Mouse (Mus musculus): Measurements from ENCODE around the gene Tgfbr3l. TPM values are rescaled to one million over a fixed set of nuclear protein-coding genes. Genes with fewer than 3 reads are reported as not detected.
"Not testable (repeated sequence)": the region's sequence is repeated elsewhere in the genome, so short reads cannot be mapped to it uniquely, and the experiment has no call there.

Gene Tgfbr3l
- polyA plus RNA-seq, 1 experiment from 2014 or later, result 4.6 TPM

DNA sequence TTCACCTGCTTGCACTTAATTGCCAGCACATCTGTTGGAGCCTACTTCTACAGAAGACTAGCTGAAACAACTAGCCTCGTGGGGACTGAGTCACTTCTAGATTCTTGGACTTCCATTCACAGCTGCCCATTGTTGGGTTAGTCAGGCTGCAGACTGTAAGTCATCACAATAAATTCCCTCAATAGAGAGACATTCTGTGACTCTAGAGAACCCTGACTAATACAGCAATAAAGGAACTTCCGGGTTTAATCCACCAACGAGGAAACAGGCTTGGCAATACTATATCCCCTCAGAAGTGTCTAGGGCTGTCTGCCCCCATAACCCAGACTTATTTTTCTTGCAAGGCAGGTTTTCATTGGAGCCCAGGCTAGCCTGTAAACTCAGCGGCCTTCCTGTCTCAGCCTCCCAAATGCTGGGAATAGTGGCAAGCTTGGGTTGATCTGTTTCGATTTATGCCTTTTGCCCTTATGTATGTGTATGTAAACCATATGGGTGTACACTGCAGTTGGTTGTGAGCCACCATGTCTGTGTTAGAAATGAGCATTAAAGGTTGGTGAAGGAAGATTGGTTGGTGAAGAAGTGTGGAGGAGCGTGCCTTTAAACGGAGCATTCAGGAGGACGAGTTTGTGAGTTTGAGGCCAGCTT is 4.2 kb downstream of the Tgfbr3l start:
- no peak for ATAC-seq
- ChIA-PET CTCF (interaction anchor here (1.1 to 5.0 kb wide), 6 partner anchors 10 to 112 kb away, joined by 3 to 37 read pairs (median 5); partner anchors contain the start of genes Gm49320, Map2k7 and Timm44), POLR2A (interaction anchor here (0.8 to 1.3 kb wide), 2 partner anchors 13 to 58 kb away, joined by 3 read pairs; partner anchors contain the start of gene Gm49320)

DNA sequence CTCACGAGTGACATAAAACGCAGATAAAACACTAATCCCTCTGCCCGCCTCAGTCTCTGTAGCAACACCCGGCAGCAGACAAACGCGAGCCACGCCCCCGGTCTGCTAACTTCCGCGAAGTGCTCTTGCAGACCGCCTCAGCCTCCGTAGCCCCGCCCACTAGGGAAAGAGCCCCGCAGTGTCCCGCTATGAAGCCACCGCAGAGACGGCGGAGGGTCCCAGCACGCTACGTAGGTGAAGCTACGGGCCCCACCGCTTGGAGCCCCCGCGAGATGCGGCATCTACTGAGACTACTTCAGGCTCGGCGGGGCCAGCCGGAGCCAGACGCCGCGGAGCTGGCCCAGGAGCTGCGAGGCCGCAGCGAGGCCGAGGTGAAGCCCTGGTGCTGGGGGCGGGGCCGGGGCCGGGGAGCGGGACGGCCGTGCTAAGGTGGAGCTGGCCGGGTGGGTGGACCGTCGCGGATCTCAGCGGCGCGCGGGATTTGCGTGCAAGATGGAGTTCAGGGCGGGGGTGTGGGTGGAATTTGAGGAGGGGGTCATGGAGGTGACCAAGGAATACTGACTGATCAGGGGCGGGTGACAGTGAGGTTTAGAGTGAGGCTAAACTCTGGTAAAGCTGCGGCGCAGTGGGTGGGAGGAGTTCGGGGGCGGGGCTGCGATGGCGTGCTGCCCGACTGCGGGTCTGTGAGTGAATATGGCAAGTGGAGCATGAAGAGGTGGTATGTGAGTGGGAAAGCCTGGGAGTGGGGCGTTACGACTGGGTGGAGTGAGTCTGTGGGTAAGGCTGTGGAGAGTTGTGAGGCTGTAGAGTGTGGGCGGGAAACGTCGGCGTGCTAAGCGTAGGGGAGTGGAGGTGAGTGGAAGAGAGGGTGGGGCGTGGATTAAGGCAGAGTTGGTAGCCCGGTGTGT is 5.2 kb downstream of the Tgfbr3l start, which contains the start of gene Snapc2:
TSS of gene Snapc2 (plus strand) at position 147 of the 908 bp plus-strand sequence.
- CTCF ChIA-PET, result interaction anchor here (0.7 to 2.7 kb wide), 15 partner anchors 11 to 119 kb away, joined by 3 to 19 read pairs (median 4); partner anchors contain the start of genes Gm49320, Map2k7 and Timm44
- no peaks in the 10 kb centered on the region for H3K27me3 ChIP-seq
- POLR2A ChIA-PET, result interaction anchor here (1.3 kb wide), 1 partner anchor 59 kb away, joined by 3 read pairs; no protein-coding TSS in a partner anchor
- ATAC-seq (peak; percentile 75), DNase-seq (ENCODE audit: low read depth, low spot score) (no peak)
- TF ChIP-seq CTCF (IDR thresholded peaks at IDR 0.05), result no peak
- in situ Hi-C loops (cut with MboI; ENCODE audit: low pct_unique_long_range_greater_than_20kb), result loop anchor here (5.0 kb wide), 1 partner anchor 119 kb away; no protein-coding TSS in a partner anchor

More for the DNA sequence above, 4.2 kb downstream of the Tgfbr3l start:
- H3K27me3 ChIP-seq, result no peaks in the 10 kb centered on the region
- DNase-seq (ENCODE audit: low read depth, low spot score), result no peak
- no peak for TF ChIP-seq CTCF (IDR thresholded peaks at IDR 0.05)
- in situ Hi-C loops (cut with MboI; ENCODE audit: low pct_unique_long_range_greater_than_20kb), result loop anchor here (5.0 kb wide), 1 partner anchor 120 kb away; no protein-coding TSS in a partner anchor

DNA sequence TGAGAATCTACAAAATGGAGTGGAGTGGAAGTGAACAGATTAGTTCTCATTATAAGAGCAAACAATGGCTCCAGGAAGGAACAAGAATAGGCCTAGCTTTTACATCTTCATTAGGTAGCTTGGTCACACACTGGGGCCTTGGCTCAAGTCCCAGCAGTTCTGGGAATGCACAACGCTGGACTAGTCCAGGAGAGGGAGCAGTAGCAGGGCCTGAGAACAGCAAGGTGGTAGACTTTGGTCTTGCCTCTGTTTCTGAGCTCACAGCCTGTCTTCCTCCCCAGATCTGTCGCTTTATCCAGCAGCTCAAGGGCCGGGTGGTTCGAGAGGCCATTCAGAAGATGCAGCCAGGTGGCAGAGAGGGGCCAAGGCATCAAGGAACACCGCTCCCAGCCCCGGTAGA is 6.0 kb downstream of the Tgfbr3l start:
- peak; percentile 51 for ATAC-seq
- ChIA-PET CTCF (interaction anchor here (0.7 to 2.7 kb wide), 14 partner anchors 12 to 118 kb away, joined by 3 to 19 read pairs (median 4); partner anchors contain the start of genes Gm49320, Map2k7 and Timm44), POLR2A (no interaction called here)
- no peaks in the 10 kb centered on the region for H3K27me3 ChIP-seq
- DNase-seq (ENCODE audit: low read depth, low spot score), result no peak
- in situ Hi-C loops (cut with MboI; ENCODE audit: low pct_unique_long_range_greater_than_20kb), result loop anchor here (5.0 kb wide), 1 partner anchor 118 kb away; no protein-coding TSS in a partner anchor
- no peak for TF ChIP-seq CTCF (IDR thresholded peaks at IDR 0.05)

DNA sequence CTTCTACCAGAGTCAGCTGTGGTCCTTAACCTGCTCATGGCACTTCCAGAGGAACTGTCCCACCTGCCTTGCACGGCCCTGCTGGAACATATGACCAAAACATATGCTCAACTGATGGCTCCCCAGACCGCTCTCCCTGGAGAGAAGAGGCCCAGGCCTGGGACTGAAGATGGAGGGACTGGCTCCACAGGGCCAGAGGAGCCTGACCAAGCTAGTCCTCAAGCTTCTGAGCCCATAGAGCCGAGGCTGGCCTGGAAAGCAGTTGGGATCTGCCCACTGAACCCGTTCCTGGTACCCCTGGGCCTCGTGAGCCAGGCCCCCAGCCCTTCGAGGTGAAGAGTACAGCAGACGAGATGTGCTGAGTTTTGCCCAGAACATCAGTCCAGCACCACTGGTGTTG is 7.5 kb downstream of the Tgfbr3l start:
- in situ Hi-C loops (cut with MboI; ENCODE audit: low pct_unique_long_range_greater_than_20kb); DNase-seq (ENCODE audit: low read depth, low spot score); H3K27me3 ChIP-seq; ATAC-seq; POLR2A ChIA-PET: not testable (repeated sequence)
- CTCF ChIA-PET, result interaction anchor here (0.8 to 1.5 kb wide), 3 partner anchors 13 to 114 kb away, joined by 3 to 5 read pairs (median 3); no protein-coding TSS in a partner anchor

DNA sequence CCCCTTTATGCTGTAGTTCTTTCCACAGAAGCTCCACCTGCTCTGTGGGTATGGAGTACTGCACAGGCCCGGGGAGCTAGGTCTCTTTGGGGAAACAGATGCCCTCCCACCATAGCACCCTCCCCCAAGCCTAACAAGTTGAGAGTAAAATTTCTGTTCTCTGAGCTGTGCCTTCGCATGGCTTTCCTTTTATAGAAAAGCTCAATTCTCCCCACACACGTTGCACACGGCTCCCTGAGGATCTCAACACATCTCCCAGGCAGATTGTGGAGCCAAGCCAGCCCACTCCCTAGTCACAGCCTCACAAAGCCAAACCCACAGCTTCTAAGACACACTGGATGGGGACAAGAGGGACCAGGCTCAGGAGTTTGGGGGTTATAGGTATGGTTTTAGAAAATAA is 8.9 kb downstream of the Tgfbr3l start:
- TF ChIP-seq CTCF (IDR thresholded peaks at IDR 0.05), result no peak
- in situ Hi-C loops (cut with MboI; ENCODE audit: low pct_unique_long_range_greater_than_20kb), result no loop called here
- POLR2A ChIA-PET, result interaction anchor here (1.1 to 1.2 kb wide), 2 partner anchors 17 to 65 kb away, joined by 3 read pairs; no protein-coding TSS in a partner anchor
- no peak for ATAC-seq
- no peak for DNase-seq (ENCODE audit: low read depth, low spot score)
- CTCF ChIA-PET, result interaction anchor here (1.0 to 3.3 kb wide), 8 partner anchors 13 to 117 kb away, joined by 3 to 13 read pairs (median 7); no protein-coding TSS in a partner anchor
- no peaks in the 10 kb centered on the region for H3K27me3 ChIP-seq

DNA sequence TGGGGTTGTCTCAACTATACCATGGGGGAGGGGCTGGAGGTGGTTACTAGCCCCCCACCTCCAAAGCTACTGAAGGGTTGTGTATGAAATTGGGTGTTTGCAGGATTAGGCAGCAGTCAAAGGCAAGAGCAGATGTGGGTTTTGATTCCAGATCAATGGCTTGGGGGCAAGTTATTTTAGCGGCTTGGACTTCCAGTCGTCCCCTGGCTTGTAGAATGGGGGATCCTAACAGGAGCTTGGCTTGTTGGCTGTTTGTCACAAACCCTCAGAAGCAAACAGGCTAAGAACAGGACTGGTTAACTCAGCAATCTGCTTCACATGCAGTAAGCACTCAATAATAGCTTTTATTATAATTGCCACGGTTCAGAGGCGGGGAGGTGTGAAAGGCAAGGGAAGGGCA is 9.3 kb downstream of the Tgfbr3l start:
- in situ Hi-C loops (cut with MboI; ENCODE audit: low pct_unique_long_range_greater_than_20kb), result no loop called here
- no peak for TF ChIP-seq CTCF (IDR thresholded peaks at IDR 0.05)
- DNase-seq (ENCODE audit: low read depth, low spot score), result no peak
- ATAC-seq, result no peak
- ChIA-PET POLR2A (interaction anchor here (1.1 kb wide), 2 partner anchors 18 kb away, joined by 3 read pairs; partner anchors contain the start of gene Timm44), CTCF (interaction anchor here (1.0 to 4.1 kb wide), 11 partner anchors 13 to 118 kb away, joined by 3 to 17 read pairs (median 7); no protein-coding TSS in a partner anchor)
- no peaks in the 10 kb centered on the region for H3K27me3 ChIP-seq

DNA sequence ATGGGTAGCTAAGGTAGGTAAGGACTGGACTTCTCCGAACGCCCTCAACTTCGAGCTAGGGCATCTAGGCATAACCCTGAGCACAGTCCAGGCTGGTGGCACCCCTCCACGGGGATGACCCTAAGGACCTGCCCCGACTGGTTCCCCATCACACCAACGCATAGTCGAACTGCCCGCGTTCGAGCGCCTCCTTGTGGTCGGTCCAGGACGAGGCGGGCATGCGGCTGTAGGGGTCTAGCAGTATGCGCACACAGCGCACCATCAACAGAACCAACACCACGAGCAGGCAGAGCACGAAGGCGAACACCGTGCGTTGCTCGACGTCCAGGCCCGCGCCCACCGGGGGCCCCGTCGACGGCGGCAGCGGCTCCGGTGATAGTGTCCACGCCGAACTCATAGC is 10.2 kb downstream of the Tgfbr3l start:
- ATAC-seq (peak; percentile 69), DNase-seq (ENCODE audit: low read depth, low spot score) (no peak)
- CTCF ChIA-PET, result interaction anchor here (0.9 to 4.1 kb wide), 10 partner anchors 14 to 119 kb away, joined by 3 to 17 read pairs (median 6); no protein-coding TSS in a partner anchor
- in situ Hi-C loops (cut with MboI; ENCODE audit: low pct_unique_long_range_greater_than_20kb), result no loop called here
- POLR2A ChIA-PET, result interaction anchor here (1.1 to 1.3 kb wide), 3 partner anchors 17 to 65 kb away, joined by 3 read pairs; partner anchors contain the start of gene Timm44
- TF ChIP-seq CTCF (IDR thresholded peaks at IDR 0.05), result no peak
- no peaks in the 10 kb centered on the region for H3K27me3 ChIP-seq

DNA sequence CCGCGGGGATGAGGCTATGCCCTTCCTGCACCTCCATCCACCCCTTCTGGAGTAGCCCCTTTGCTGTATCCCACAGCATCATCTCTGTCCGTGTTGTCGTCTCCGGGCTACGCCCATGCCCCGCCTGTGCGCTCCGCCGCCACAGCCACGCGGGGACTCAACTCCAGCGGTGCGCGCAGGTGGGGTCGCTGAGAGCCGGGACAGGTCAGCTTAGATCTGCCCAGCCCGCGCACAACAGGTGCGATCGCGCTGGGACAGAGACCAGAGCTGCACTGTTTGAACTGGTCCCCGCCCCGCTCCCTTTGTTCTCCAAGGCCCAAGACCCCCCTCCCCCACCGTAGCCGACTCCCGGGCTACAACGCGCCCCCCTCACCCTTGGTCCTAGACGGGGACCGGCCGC is 10.7 kb downstream of the Tgfbr3l start:
- POLR2A ChIA-PET, result interaction anchor here (1.1 to 1.3 kb wide), 2 partner anchors 17 to 65 kb away, joined by 3 read pairs; partner anchors contain the start of gene Timm44
- TF ChIP-seq CTCF (IDR thresholded peaks at IDR 0.05), result no peak
- H3K27me3 ChIP-seq, result no peaks in the 10 kb centered on the region
- peak; percentile 41 for ATAC-seq
- no peak for DNase-seq (ENCODE audit: low read depth, low spot score)
- in situ Hi-C loops (cut with MboI; ENCODE audit: low pct_unique_long_range_greater_than_20kb), result no loop called here
- CTCF ChIA-PET, result interaction anchor here (0.9 to 4.1 kb wide), 9 partner anchors 14 to 119 kb away, joined by 3 to 17 read pairs (median 4); no protein-coding TSS in a partner anchor

DNA sequence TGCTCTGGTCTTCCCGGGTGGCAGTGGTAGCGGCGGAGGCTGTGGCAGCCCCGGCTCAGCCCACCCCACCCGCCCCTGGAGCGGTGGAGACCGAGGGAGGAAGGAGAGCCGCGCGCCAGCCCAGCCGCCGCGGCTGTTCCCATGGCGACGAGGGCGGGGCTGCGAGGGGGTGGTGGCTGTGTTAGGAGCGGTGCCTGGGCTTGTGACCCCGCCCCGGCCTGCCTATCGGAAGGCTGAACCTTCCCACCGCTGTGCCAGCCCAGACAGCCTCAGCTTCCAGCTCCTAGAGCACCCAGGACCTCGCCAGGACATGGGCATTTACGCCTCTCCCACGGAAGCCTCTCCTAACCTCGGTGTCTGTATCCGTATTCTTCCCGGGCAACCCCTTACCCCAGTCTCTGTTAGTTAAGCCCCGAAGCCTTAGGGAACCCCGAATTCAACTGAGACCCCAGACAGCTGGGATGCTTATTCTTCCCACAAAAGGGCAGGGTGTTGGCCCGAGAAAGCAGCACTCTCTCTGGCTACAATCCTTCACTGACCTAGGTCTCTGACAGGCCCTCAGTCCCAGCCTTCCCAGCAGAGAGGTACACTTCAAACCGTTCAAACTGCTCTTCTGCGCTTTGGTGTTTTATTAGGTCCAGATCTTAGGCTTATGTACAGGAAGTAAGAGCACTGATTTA is 11.3 kb downstream of the Tgfbr3l start, which contains the start of gene Ctxn1:
TSS of gene Ctxn1 (minus strand) at position 150 of the 680 bp plus-strand sequence.
- CTCF ChIA-PET, result interaction anchor here (1.5 to 4.1 kb wide), 6 partner anchors 13 to 120 kb away, joined by 4 to 17 read pairs (median 6); no protein-coding TSS in a partner anchor
- POLR2A ChIA-PET, result interaction anchor here (1.3 kb wide), 1 partner anchor 66 kb away, joined by 3 read pairs; no protein-coding TSS in a partner anchor
- H3K27me3 ChIP-seq, result no peaks in the 10 kb centered on the region
- DNase-seq (ENCODE audit: low read depth, low spot score) (no peak), ATAC-seq (peak; percentile 88)
- in situ Hi-C loops (cut with MboI; ENCODE audit: low pct_unique_long_range_greater_than_20kb), result no loop called here
- TF ChIP-seq CTCF (IDR thresholded peaks at IDR 0.05), result no peak
